Mouse (Mus musculus) frontal cortex, postnatal 25 days (tissue): ENCODE data around the gene Ppp1r9a.
"Not testable (repeated sequence)": the region's sequence is repeated elsewhere in the genome, so short reads cannot be mapped to it uniquely, and the experiment has no call there.

Experiments used
- DNase-seq, 2 experiments: peaks; one replicate each; pipeline ENCODE4 v3.0.0; 2022; ENCODE audit warnings: low spot score in 2 of 2

The Ppp1r9a gene

DNA sequence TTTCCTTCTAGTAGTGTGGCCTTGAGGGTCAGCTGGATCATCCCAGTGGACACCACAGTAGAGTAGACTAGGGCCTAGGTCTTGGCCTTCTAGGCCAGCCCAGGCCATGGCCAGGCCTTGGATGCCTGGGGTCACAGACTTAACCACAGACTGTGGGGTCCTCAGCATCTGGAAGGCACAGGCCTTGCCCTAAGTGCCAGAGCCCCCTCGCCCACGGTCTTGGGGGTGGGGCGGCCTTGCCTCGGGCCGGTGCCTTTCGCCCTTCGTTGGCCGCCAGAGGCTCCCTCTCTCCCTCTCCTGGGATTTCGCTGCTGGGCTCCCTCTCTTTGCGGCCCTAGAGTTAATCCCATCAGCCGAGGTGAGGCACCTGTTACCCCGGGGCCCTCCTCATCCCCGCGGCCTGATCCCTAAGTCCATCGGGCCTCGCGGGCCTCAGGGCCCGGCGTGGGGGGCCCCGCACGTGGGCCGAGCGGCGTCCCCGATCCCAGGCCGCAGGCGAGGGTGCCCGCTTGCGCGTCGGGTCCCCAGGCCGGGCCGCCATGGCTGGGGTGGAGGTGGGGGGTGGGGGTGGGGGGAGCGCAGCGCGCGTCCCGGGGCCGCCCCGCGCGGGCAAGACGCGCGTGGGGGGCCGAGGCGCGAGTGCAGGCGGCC lies at the start of gene Ppp1r9a:
Ppp1r9a (plus strand) TSS at position 244 of the 651 bp plus-strand sequence.
- no peak for DNase-seq

GRCm38 (mm10) chr6:4855236-4855635 lies 47.5 kb upstream of the Ppp1r9a start:
- DNase-seq = no peak

GRCm38 (mm10) chr6:4856919-4857318 lies 45.8 kb upstream of the Ppp1r9a start:
- DNase-seq = no peak

DNA sequence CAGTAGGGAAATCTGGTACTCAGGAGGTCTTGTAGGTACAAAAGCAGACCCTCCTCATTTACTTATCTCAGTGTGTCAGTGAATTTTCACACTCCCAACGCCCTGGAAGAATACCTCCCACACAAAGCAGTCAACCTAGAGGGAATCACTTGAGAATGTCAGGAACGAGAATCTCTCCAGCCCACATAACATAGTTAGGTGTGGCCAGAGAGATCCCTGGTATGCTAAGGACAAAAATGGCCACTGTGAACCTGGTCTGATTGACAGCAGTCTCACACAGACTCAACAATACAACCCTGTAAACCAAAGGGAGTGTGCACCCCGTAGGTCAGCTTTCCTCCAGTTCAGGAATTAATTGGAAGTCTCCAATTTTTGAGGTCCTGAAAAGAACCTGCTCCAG lies 18.4 kb upstream of the Ppp1r9a start:
- DNase-seq = no peak

DNA sequence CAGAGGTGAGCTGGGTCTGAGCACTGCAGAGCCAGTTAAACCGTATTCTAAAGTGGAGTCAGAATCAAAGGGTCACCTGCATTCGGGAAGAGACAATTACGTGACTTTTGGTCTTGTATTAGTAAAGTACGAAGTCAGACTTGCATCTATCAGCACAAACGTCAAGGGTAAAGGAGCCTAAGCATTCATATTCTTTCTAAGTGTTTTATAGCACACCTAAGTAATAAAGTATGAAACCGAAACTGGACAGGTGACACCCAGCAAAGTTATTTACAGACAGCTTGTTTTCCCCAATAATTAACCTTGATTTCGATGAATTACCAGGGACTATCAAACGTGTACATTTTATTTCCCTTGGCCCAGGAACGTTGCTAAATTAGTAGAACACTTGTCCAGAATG lies 13.2 kb upstream of the Ppp1r9a start:
- no peak for DNase-seq

DNA sequence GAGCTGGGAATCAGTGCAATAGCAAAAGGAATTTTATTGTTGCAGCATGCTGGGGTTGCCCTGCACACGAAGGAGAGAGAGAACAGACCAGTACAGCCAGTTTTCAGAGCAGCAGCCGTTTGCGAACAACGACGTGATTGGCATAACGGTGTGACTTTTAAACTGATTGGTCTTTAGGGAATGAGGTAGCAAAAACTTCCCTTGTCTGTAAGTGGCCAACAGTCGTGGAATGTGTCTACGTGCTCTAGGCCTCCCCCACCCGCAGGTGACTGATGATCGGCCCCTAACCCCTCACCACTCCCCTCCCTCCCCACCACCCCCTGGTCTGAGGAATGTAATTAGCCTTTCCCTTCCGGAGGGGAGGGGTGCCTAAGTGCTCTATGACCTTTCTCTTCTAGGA lies 10.3 kb upstream of the Ppp1r9a start:
- DNase-seq = no peak

DNA sequence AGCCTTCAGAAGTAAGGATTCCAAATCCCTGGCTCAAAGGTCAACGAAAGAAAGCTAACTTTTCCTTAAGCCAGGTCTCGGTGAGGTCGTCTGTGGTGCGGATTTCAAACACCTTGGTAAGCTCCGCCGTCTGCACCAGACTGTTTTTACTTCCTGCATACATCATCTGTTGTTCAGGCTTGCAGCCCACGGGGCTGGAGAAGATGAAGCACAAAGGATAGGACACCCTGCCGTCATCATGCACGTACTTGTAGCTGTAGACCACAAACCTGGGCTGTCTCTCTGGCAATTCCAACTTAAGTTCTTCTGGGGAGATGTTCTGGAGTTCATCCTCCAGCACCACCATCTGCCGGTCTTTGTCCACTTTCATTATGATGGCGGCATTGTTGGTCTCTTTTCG lies 9.4 kb upstream of the Ppp1r9a start:
- not testable (repeated sequence) for DNase-seq

DNA sequence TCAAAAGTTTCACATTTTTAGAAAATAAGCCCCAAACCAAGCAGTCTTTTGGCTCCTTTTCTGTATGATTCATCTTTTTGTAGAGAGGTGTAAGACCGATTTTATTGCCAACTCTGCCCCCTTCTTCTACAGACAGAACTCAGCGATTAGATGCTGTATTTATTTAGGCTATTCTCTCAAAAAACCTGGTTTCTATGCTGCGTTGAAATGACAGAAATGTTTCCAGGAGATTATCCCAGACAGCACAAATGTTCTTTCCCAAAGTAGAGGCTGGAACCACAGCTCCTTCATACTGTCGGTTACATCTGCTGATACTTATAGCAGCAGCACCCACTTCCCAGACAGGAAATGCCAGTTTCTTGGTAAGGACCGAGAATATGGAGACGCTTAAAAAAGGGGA lies 2.8 kb upstream of the Ppp1r9a start:
- DNase-seq = no peak

GRCm38 (mm10) chr6:4903325-4904054 lies 773 bp downstream of the Ppp1r9a start:
- DNase-seq = peak in 1 of 2 experiments; percentile 33

DNA sequence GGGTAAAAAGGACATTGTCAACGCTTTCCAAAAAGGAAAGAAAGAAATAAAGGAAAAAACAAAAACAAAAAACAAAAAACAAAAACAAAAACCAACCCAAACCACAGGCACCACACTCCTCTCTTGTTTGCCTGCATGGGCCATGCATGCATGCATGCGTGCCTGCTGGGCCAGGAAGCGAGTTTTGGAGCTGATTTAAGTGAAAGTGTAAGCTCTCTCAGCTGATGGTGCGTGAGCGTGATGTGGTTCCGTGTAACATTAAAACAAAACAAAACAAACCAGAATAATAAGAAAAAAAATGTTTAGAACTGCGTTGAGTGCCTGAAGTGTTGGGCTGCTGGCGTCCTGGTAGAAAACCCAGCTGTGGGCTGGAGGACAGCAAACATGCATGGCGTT lies 1.3 kb downstream of the Ppp1r9a start:
- DNase-seq = no peak

DNA sequence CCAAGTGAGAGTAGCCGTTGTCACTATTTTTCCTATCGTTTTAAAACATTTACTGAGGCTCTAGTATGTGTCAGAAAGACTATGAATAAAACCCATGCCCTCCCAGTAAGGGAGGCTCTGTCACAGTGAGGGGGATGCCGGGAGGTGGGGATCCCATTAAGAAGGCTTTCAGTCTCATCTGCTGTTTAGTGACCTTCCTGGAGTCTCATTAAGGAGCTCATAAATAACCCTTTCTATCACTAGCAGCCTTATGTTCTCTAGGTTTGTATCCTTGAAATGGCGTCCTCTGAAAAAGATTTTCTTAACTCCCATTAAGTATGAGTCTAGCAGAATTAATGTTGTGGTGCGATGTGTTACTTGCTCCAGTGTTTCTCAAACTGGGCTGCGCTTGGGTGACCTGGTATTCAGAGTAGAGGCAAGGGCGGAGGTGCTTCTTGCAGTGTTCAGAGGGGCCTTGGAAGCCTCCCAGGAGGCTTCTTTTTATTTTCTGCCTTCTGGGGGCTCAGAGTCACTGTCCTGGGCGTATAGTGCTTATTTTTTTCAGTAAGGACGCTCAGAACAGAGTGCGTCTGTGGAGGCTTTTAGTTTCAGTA lies 7.4 kb downstream of the Ppp1r9a start:
- no peak for DNase-seq

DNA sequence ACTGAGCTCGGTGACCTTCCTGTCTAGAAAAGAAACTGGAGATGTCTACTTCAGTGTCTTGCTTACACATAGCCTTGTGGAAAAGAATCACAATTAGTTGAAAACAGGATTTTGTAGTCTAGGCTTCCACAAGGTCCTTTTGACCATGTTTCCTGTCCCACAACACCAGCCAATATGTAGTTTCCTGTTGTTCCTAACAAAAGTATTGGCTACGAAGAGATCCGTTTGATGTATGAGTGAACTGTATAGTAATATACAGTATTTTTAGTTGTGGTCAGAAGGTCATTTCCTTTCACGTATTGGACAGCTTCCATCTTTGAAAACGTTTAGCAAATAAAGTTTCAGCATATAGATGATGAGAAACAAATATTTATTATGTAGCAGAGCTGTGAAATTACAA lies 15.8 kb downstream of the Ppp1r9a start:
- no peak for DNase-seq

GRCm38 (mm10) chr6:4923791-4924190 lies 21.1 kb downstream of the Ppp1r9a start:
- not testable (repeated sequence) for DNase-seq

DNA sequence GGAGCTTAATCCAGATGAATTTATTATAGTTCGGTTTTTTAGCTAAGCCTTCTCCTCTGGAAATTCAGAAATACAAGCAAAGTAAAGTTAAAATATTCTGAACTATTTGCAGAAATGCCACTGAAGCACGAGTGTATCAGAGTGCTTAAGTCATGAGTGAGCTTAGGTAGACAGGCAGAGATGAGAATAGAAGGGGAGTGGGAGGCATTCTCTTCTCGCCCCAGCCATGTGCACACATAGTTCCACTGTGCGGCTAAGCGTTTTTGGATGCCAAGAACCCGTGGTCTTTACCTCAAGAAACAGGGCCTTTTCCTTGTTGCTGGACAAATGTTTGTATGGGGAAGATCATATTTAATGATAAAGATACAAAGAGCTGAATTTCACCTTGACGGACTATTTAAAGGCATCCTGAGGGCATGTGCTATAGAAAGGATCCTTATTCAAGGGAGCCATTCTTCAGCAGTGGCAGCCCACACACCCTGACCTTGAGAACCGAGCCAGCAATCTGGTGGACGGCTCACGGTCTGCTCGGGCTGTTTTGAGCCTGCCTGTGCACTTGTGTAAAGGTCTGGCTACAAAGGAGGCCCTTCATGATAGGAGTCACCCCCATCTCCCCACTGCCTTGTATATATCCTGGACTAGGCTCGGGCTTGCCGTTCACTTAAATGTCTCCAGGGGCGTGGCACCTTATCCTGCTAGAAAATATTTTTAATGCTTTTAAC lies 23.4 kb downstream of the Ppp1r9a start:
- DNase-seq = no peak

DNA sequence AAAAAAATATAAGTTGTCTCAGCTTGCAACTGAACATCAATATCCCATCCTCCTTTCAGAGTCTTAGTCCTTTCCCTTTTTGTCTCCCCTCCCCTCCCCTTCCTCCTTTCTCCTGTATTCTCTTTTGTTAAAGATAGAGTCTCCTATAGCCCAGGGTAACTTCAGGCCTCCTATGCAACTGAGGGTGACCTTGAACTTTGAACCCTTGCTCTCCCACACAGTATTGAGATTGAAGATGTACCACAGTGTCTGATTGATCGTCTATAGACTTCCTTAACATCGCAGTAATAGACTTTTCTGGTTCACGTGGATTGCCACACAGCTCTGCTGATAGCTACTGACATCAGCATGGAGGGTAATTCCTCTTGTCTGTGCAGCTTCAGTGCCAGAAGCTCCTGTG lies 27.6 kb downstream of the Ppp1r9a start:
- DNase-seq = no peak

DNA sequence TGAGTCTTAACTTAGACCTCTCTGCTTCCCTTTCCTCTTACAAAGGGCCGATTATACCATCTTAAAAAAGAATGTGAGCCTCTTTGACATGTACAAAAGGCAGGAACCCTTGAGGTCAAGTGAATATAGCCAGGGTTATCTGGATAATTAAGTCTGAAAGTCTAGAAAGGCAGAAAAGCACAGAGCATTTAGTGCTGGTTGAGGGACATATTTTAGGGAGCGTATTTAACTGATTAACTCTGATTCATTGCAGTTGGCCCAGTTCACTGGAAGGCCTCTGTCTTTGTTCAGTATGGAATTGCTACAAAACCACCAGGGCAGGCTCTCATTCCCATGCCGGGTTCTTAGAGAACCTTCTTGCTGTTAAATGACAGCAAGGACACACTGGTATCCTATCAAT lies 36.2 kb downstream of the Ppp1r9a start:
- no peak for DNase-seq

DNA sequence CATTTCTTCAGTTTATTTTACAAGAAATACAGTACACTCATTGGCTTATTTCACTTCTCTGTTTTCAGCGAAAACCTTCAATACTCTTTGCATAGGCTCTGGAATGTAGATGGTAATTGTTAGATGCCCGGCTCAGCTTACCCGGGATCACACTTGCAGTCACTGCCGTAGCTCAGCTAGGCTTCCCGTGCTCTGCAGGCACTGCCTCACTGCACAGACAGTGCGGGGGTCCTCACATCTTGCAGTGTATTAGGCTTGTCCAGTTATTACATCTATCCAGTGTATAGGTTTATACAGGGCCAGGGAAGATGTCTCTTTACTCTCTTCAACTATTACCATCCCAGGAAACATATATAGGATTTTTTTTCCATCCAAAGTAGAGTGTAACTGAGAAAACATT lies 37.4 kb downstream of the Ppp1r9a start:
- DNase-seq = no peak

GRCm38 (mm10) chr6:4940639-4941038 lies 37.9 kb downstream of the Ppp1r9a start:
- DNase-seq = no peak

DNA sequence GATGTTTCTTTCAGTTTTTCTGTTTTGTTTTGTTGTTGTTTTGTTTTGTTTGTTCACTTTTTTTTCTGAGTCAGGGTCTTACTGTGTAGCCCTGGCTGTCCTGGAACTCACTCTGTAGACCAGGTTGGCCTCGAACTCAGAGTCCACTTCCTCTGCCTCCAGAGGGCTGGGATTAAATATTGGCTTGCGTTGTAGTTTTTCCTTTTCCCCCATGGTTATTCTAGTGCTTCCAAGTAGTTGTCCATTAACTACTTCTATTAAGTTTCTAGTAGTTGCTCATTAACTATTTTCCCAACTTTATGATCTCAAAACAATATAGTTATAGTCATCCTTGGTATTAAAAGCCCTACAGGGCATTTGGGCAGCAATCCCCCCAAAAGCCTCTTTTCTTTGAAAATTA lies 41.1 kb downstream of the Ppp1r9a start:
- no peak for DNase-seq

- DNase-seq = no peak
These were observed 45.3 kb downstream of the Ppp1r9a start for GRCm38 (mm10) chr6:4948056-4948455.

DNA sequence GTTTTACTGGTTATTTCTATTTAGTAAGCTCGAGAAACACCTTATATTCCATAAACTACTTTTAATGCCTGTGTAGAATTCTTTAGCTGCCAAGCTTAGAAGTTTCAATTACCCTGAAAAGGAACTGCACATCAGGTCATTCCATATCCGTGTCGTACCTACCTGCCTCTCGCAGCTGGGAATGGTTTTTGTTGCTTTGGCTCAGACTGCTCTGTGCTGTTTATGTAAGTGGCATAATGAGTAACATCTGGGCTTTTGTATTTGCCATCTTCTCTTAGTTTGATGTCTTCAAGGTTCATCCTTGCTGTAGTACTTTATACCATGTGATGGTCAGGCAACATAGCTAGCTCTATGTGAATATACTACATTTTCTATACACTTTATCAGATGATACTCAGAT lies 47.0 kb downstream of the Ppp1r9a start:
- DNase-seq = no peak

DNA sequence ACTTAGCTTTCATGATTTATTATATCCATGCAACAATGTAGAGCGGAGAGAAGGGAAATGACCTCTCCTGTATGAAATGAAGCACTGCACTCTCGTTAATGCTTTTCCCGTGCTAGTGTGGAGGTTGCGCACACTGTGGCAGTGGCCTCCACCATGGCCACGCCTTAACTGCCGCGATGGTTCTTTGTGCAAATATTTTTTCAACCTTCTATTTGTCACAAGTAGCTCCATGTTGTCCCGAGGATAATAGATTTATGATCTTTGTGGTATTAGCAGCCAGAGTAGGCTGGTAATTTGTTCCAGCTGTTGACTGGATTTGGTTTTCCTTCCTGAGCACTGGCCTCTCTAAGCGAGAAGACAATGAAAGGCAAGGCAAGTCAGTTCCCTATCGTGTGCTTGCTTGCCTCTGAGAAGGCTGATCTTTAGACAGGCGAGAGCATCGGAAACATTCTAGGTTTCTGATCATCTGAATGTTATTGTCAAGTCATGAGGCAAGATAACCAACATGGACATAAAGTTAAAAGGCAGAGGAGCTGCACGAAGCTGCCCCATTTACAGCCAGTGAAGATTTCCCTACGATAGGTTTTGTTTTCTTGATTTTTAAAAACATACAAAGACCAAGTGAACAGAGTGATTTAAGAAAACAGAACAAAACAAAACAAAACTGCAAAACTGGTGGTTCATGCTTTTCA lies 50.5 kb downstream of the Ppp1r9a start:
- DNase-seq = no peak
